Comparison of ENCODE assay signal across 8 mouse cellular contexts in genomic region chr5:118004619-118005018, GRCm38 (mm10). TPM values are rescaled to one million over a fixed set of nuclear protein-coding genes. Genes with fewer than 3 reads are reported as not detected.
A peak's percentile ranks its signal among the peaks of the same experiment; 100 is the strongest.
DNase-seq lines count a peak whose midpoint lies in the region; ATAC-seq lines count a peak whose summit lies in the region.

No protein-coding gene starts in this region.

- 67% methylated on average over 8 of the region's 8 CpGs for WGBS in forebrain, embryonic 14.5 days
- 69% methylated on average over 8 of the region's 8 CpGs for WGBS in forebrain, embryonic 13.5 days

- H3K4me3 ChIP-seq in forebrain, embryonic 14.5 days (ENCODE audit: low read depth, low read length) = no peak overlapping the region
- no peak overlapping the region for H3K4me3 ChIP-seq in forebrain, embryonic 13.5 days

- no peak for ATAC-seq in forebrain, embryonic 14.5 days
- no peak for ATAC-seq in forebrain, embryonic 13.5 days
- ATAC-seq in inflammation-experienced regulatory T-cells, adult 6 months = peak; percentile 51

- H3K9me3 ChIP-seq in forebrain, embryonic 14.5 days (replicated peaks; ENCODE audit: control insufficient read depth, low read length) = no peaks in the 10 kb centered on the region
- H3K9me3 ChIP-seq in forebrain, embryonic 13.5 days (replicated peaks) = no peaks in the 10 kb centered on the region

- no peaks in the 10 kb centered on the region for H3K27me3 ChIP-seq in forebrain, embryonic 14.5 days (replicated peaks; ENCODE audit: control insufficient read depth, insufficient read depth, low read length)
- H3K27me3 ChIP-seq in forebrain, embryonic 13.5 days = no peaks in the 10 kb centered on the region

- peaks cover 99% of the 10 kb centered on the region for H3K36me3 ChIP-seq in forebrain, embryonic 14.5 days (ENCODE audit: control insufficient read depth, insufficient read depth, low read length)
- peaks cover 99% of the 10 kb centered on the region for H3K36me3 ChIP-seq in forebrain, embryonic 13.5 days (ENCODE audit: poor library complexity, severe bottlenecking)

- DNase-seq in forebrain, embryonic 14.5 days (ENCODE audit: low spot score) = peak; percentile 66
- peak; percentile 34 for DNase-seq in ovary, postnatal 14 days (ENCODE audit: low spot score)
- no peak for DNase-seq in ovary, postnatal 10 days (ENCODE audit: low spot score)
- DNase-seq in cerebellum, adult 8-10 months = peak; percentile 80
- peak; percentile 62 for DNase-seq in lung, postnatal 10 days
- DNase-seq in spleen, postnatal 36 days (ENCODE audit: low spot score in 2 of 2) = peak; percentile 20 to 32

- no peak overlapping the region for H3K9ac ChIP-seq in forebrain, embryonic 14.5 days (ENCODE audit: low read length)
- H3K9ac ChIP-seq in forebrain, embryonic 13.5 days = no peak overlapping the region

- no peak overlapping the region for H3K4me2 ChIP-seq in forebrain, embryonic 14.5 days (ENCODE audit: low read length)
- no peak overlapping the region for H3K4me2 ChIP-seq in forebrain, embryonic 13.5 days

- H3K27ac ChIP-seq in forebrain, embryonic 14.5 days (ENCODE audit: low read depth, low read length) = no peak overlapping the region
- H3K27ac ChIP-seq in forebrain, embryonic 13.5 days = no peak overlapping the region

- no peaks in the 10 kb centered on the region for H3K4me1 ChIP-seq in forebrain, embryonic 14.5 days (ENCODE audit: control insufficient read depth, insufficient read depth, low read length)
- no peaks in the 10 kb centered on the region for H3K4me1 ChIP-seq in forebrain, embryonic 13.5 days

RNA-seq across cellular contexts. Expression of gene Tesc, which starts 22.9 kb away (rescaled TPM):
- 8.0 and 10.0 TPM in 2 replicates for polyA plus RNA-seq in forebrain, embryonic 14.5 days (2014; fragmentation: Nextera tagmentation; extraction: Ambion mirVana)
- 4.5 and 5.2 TPM in 2 replicates for polyA plus RNA-seq in forebrain, embryonic 13.5 days (2015; fragmentation: Nextera tagmentation; extraction: Ambion mirVana)
- polyA plus RNA-seq in inflammation-experienced regulatory T-cells, adult 6 months (2017; shearing (Covaris generic)) = 1 to 10 TPM; 3.2 to 6.1 (median 5.5) TPM

RNA-seq across cellular contexts. Expression of gene Fbxo21, which starts 28.1 kb away (rescaled TPM):
- polyA plus RNA-seq in forebrain, embryonic 14.5 days (2014; fragmentation: Nextera tagmentation; extraction: Ambion mirVana) = 109 and 147 TPM in 2 replicates
- 141 and 154 TPM in 2 replicates for polyA plus RNA-seq in forebrain, embryonic 13.5 days (2015; fragmentation: Nextera tagmentation; extraction: Ambion mirVana)
- polyA plus RNA-seq in inflammation-experienced regulatory T-cells, adult 6 months (2017; shearing (Covaris generic)) = 10 to 100 TPM in 1 of 3 experiments, 1 to 10 TPM in 2; 8.3 to 15.6 (median 9.3) TPM
